Mouse (Mus musculus) bone marrow macrophage, adult 2 months (primary cell): Measurements from ENCODE around the gene Rps12.

Experiments used
- CTCF ChIP-seq: IDR thresholded peaks from 2 replicates; pipeline ENCODE4 v1.5.1; 2012; ENCODE audit warnings: low read depth, mild to moderate bottlenecking, low read length, moderate library complexity
- POLR2A ChIP-seq: IDR thresholded peaks from 2 replicates; pipeline ENCODE4 v1.6.1; 2012; ENCODE audit warnings: mild to moderate bottlenecking, low read depth, low read length, borderline replicate concordance

GRCm38 (mm10) chr10:23811635-23812437 is 24.8 kb upstream of the Rps12 start:
- TF ChIP-seq CTCF (no peak), POLR2A (no peak)
